Mouse (Mus musculus) intestine, embryonic 16.5 days (tissue): ENCODE data around the gene Il11ra1. TPM values are rescaled to one million over a fixed set of nuclear protein-coding genes. Genes with fewer than 3 reads are reported as not detected.
"Not testable (repeated sequence)": the region's sequence is repeated elsewhere in the genome, so short reads cannot be mapped to it uniquely, and the experiment has no call there.

Experiments
- ATAC-seq: fragments of 200-750 bp; cut with Nextera tagmentation; 2 replicates; pipeline ENCODE4 v1.8.0; 2017; ENCODE audit warnings: moderate TSS enrichment, moderate library complexity
- H3K27ac ChIP-seq: fragments of 300-500 bp; sonication (generic); 2 replicates; pipeline ENCODE4 v1.5.1; 2014; ENCODE audit warnings: mild to moderate bottlenecking, low read length
- H3K27me3 ChIP-seq: fragments of 300-500 bp; sonication (generic); replicated peaks from 2 replicates; pipeline ENCODE4 v1.6.1; 2014; ENCODE audit warnings: low read length, control low read depth, mixed read lengths; ENCODE audit not compliant: control insufficient read depth, insufficient read depth
- H3K36me3 ChIP-seq: fragments of 300-500 bp; sonication (generic); 2 replicates; pipeline ENCODE4 v1.6.1; 2014; ENCODE audit warnings: low read length, control low read depth; ENCODE audit not compliant: control insufficient read depth, insufficient read depth
- H3K4me1 ChIP-seq: fragments of 300-500 bp; sonication (generic); 2 replicates; pipeline ENCODE4 v1.6.1; 2014; ENCODE audit warnings: low read length, control low read depth, mixed read lengths; ENCODE audit not compliant: control insufficient read depth, insufficient read depth
- H3K4me2 ChIP-seq: fragments of 300-500 bp; sonication (generic); 2 replicates; pipeline ENCODE4 v1.6.1; 2014; ENCODE audit warnings: low read depth, low read length, control low read depth
- H3K4me3 ChIP-seq: fragments of 300-500 bp; sonication (generic); 2 replicates; pipeline ENCODE4 v1.5.1; 2014; ENCODE audit warnings: mild to moderate bottlenecking, low read length
- H3K9ac ChIP-seq: fragments of 300-500 bp; sonication (generic); 2 replicates; pipeline ENCODE4 v1.6.1; 2014; ENCODE audit warnings: low read depth, low read length
- H3K9me3 ChIP-seq: fragments of 300-500 bp; sonication (generic); 2 replicates; pipeline ENCODE4 v1.6.1; 2016; ENCODE audit warnings: low read length, control low read depth; ENCODE audit not compliant: control insufficient read depth
- WGBS: fragments of 180-500 bp; shearing (Covaris S2); extraction: QIAGEN DNeasy Blood & Tissue Kit; methylation state at CpG from one replicate; pipeline ENCODE4 v1.1.7; 2014; 5-methylcytosine and 5-hydroxymethylcytosine counted together
- polyA plus RNA-seq: library from polyadenylated mRNA; unstranded; fragments of >200 nt; fragmentation: Nextera tagmentation; extraction: Ambion mirVana; gene quantifications from 2 replicates; pipeline ENCODE4 v1.2.1, GENCODE M21; 2015

Il11ra1 gene
- polyA plus RNA-seq, result 113 and 125 TPM in 2 replicates

- not testable (repeated sequence) for H3K4me3 ChIP-seq, H3K9me3 ChIP-seq, H3K27ac ChIP-seq, H3K36me3 ChIP-seq, H3K9ac ChIP-seq, H3K4me2 ChIP-seq, H3K27me3 ChIP-seq, ATAC-seq, H3K4me1 ChIP-seq
- 78% methylated on average over 9 of the region's 10 CpGs for WGBS
Measured at GRCm38 (mm10) chr4:41699783-41700182, at the start of gene Il11ra1. TSS of gene Il11ra1 (plus strand) at chr4:41699989.

GRCm38 (mm10) chr4:41653296-41653695, 46.5 kb upstream of the Il11ra1 start:
- H3K9me3 ChIP-seq, result no peaks in the 10 kb centered on the region
- ATAC-seq, result 0 out of 2 replicates have a peak, but pooled peaks have one; percentile 17
- H3K27ac ChIP-seq, result no peak overlapping the region
- no peak overlapping the region for H3K4me3 ChIP-seq
- H3K36me3 ChIP-seq, result no peaks in the 10 kb centered on the region
- H3K4me1 ChIP-seq, result peaks cover 3% of the 10 kb centered on the region; the same call in 1 of the 2 replicates
- H3K27me3 ChIP-seq, result no peaks in the 10 kb centered on the region
- no peak overlapping the region for H3K9ac ChIP-seq
- no peak overlapping the region for H3K4me2 ChIP-seq
- WGBS, result 37% methylated on average over 6 of the region's 6 CpGs

GRCm38 (mm10) chr4:41653730-41654129, 46.1 kb upstream of the Il11ra1 start:
- Histone ChIP-seq H3K4me3 (no peak overlapping the region), H3K4me1 (peaks cover 5% of the 10 kb centered on the region; the same call in 1 of the 2 replicates), H3K9me3 (no peaks in the 10 kb centered on the region), H3K27ac (no peak overlapping the region), H3K4me2 (no peak overlapping the region), H3K9ac (no peak overlapping the region), H3K36me3 (no peaks in the 10 kb centered on the region), H3K27me3 (no peaks in the 10 kb centered on the region)
- 68% methylated on average over 6 of the region's 6 CpGs for WGBS
- ATAC-seq, result no peak

- no peaks in the 10 kb centered on the region for H3K9me3 ChIP-seq
- no peak overlapping the region for H3K4me2 ChIP-seq
- H3K4me1 ChIP-seq, result peaks cover 10% of the 10 kb centered on the region
- WGBS, result 18% methylated on average over 7 of the region's 7 CpGs
- no peaks in the 10 kb centered on the region for H3K27me3 ChIP-seq
- H3K27ac ChIP-seq, result no peak overlapping the region
- no peak for ATAC-seq
- H3K9ac ChIP-seq, result no peak overlapping the region
- no peak overlapping the region for H3K4me3 ChIP-seq
- H3K36me3 ChIP-seq, result no peaks in the 10 kb centered on the region
Measured at GRCm38 (mm10) chr4:41654217-41654616, 45.6 kb upstream of the Il11ra1 start.

GRCm38 (mm10) chr4:41655525-41655924, 44.3 kb upstream of the Il11ra1 start:
- peaks cover 11% of the 10 kb centered on the region for H3K4me1 ChIP-seq
- no peaks in the 10 kb centered on the region for H3K27me3 ChIP-seq
- H3K9me3 ChIP-seq, result no peaks in the 10 kb centered on the region
- H3K4me3 ChIP-seq, result no peak overlapping the region
- ATAC-seq, result no peak
- H3K27ac ChIP-seq, result no peak overlapping the region
- no peak overlapping the region for H3K9ac ChIP-seq
- H3K36me3 ChIP-seq, result no peaks in the 10 kb centered on the region
- WGBS, result 92% methylated on average over 2 of the region's 2 CpGs
- H3K4me2 ChIP-seq, result no peak overlapping the region

GRCm38 (mm10) chr4:41658566-41659384, 41.0 kb upstream of the Il11ra1 start:
- no peaks in the 10 kb centered on the region for H3K36me3 ChIP-seq
- peak overlapping the region; percentile 44 for H3K4me2 ChIP-seq
- H3K27me3 ChIP-seq, result no peaks in the 10 kb centered on the region
- no peak overlapping the region for H3K27ac ChIP-seq
- peak overlapping the region; percentile 12; the same call in 1 of the 2 replicates for H3K4me3 ChIP-seq
- peaks cover 19% of the 10 kb centered on the region for H3K4me1 ChIP-seq
- no peaks in the 10 kb centered on the region for H3K9me3 ChIP-seq
- H3K9ac ChIP-seq, result 0 out of 2 replicates have a peak overlapping the region, but pooled peaks have one; percentile 24
- ATAC-seq, result peak; percentile 81
- WGBS, result 20% methylated on average over 15 of the region's 25 CpGs

GRCm38 (mm10) chr4:41659556-41659955, 40.2 kb upstream of the Il11ra1 start:
- H3K27ac ChIP-seq, result no peak overlapping the region
- H3K9ac ChIP-seq, result no peak overlapping the region
- H3K4me1 ChIP-seq, result peaks cover 20% of the 10 kb centered on the region
- no peaks in the 10 kb centered on the region for H3K27me3 ChIP-seq
- ATAC-seq, result no peak
- H3K9me3 ChIP-seq, result no peaks in the 10 kb centered on the region
- no peaks in the 10 kb centered on the region for H3K36me3 ChIP-seq
- 59% methylated on average over 13 of the region's 13 CpGs for WGBS
- H3K4me2 ChIP-seq, result no peak overlapping the region
- H3K4me3 ChIP-seq, result no peak overlapping the region

GRCm38 (mm10) chr4:41660851-41661430, 38.8 kb upstream of the Il11ra1 start:
- Histone ChIP-seq H3K9me3 (no peaks in the 10 kb centered on the region), H3K4me1 (peaks cover 29% of the 10 kb centered on the region), H3K36me3 (no peaks in the 10 kb centered on the region), H3K4me2 (no peak overlapping the region), H3K9ac (peak overlapping the region; percentile 10; the same call in 1 of the 2 replicates), H3K27ac (no peak overlapping the region), H3K27me3 (no peaks in the 10 kb centered on the region), H3K4me3 (no peak overlapping the region)
- WGBS, result 39% methylated on average over 11 of the region's 11 CpGs
- ATAC-seq, result peak; percentile 18; the same call in 1 of the 2 replicates

- 0 out of 2 replicates have a peak, but pooled peaks cover 2% of the 10 kb centered on the region for H3K27me3 ChIP-seq
- no peak overlapping the region for H3K9ac ChIP-seq
- H3K9me3 ChIP-seq, result no peaks in the 10 kb centered on the region
- H3K4me1 ChIP-seq, result peaks cover 29% of the 10 kb centered on the region
- H3K4me2 ChIP-seq, result no peak overlapping the region
- H3K36me3 ChIP-seq, result no peaks in the 10 kb centered on the region
- 62% methylated on average over 11 of the region's 11 CpGs for WGBS
- no peak overlapping the region for H3K27ac ChIP-seq
- ATAC-seq, result no peak
- H3K4me3 ChIP-seq, result no peak overlapping the region
Measured at GRCm38 (mm10) chr4:41662723-41663122, 37.1 kb upstream of the Il11ra1 start.
